Mouse (Mus musculus) heart, embryonic 14.5 days (tissue): ENCODE results near the gene Eif4g3. TPM values are rescaled to one million over a fixed set of nuclear protein-coding genes. Genes with fewer than 3 reads are reported as not detected.

Experiments used
- ATAC-seq: fragments of 200-750 bp; cut with Nextera tagmentation; 2 replicates; pipeline ENCODE4 v1.8.0; 2017; ENCODE audit warnings: low read depth, moderate TSS enrichment; ENCODE audit not compliant: insufficient number of reproducible peaks, insufficient read depth, low FRiP score
- H3K27ac ChIP-seq, 2 experiments: fragments of 200-500 bp in 1 of 2; fragments of 300-500 bp in 1 of 2; sonication (generic) in 1 of 2; replicated peaks in 1 of 2; 2 replicates each; pipeline ENCODE4 v1.5.1; 2012 to 2014; ENCODE audit warnings: low read depth in 2 of 2, low read length in 2 of 2, control low read depth in 1 of 2, mild to moderate bottlenecking in 1 of 2, mixed read lengths in 1 of 2; ENCODE audit not compliant: control insufficient read depth in 1 of 2, insufficient read depth in 1 of 2
- H3K27me3 ChIP-seq: fragments of 300-500 bp; sonication (generic); 2 replicates; pipeline ENCODE4 v1.6.1; 2014; ENCODE audit warnings: mild to moderate bottlenecking, low read length, control low read depth; ENCODE audit not compliant: control insufficient read depth, insufficient read depth
- H3K36me3 ChIP-seq: fragments of 300-500 bp; sonication (generic); 2 replicates; pipeline ENCODE4 v1.6.1; 2014; ENCODE audit warnings: mild to moderate bottlenecking, control low read depth, low read length, mixed read lengths; ENCODE audit not compliant: control insufficient read depth, insufficient read depth
- H3K4me1 ChIP-seq, 2 experiments: fragments of 200-500 bp in 1 of 2; fragments of 300-500 bp in 1 of 2; sonication (generic) in 1 of 2; 2 replicates each; pipeline ENCODE4 v1.6.1; 2012 to 2014; ENCODE audit warnings: low read length in 2 of 2, control low read depth in 1 of 2, mixed read lengths in 1 of 2; ENCODE audit not compliant: control insufficient read depth in 2 of 2, insufficient read depth in 2 of 2
- H3K4me2 ChIP-seq: fragments of 300-500 bp; sonication (generic); 2 replicates; pipeline ENCODE4 v1.6.1; 2014; ENCODE audit warnings: mild to moderate bottlenecking, low read length
- H3K4me3 ChIP-seq, 2 experiments: fragments of 200-500 bp in 1 of 2; fragments of 300-500 bp in 1 of 2; sonication (generic) in 1 of 2; 2 replicates each; pipeline ENCODE4 v1.5.1; 2012 to 2014; ENCODE audit warnings: low read length in 2 of 2, mild to moderate bottlenecking in 2 of 2, control low read depth in 1 of 2, low read depth in 1 of 2, moderate library complexity in 1 of 2; ENCODE audit not compliant: control insufficient read depth in 1 of 2, insufficient read depth in 1 of 2
- H3K9ac ChIP-seq: fragments of 300-500 bp; sonication (generic); 2 replicates; pipeline ENCODE4 v1.6.1; 2014; ENCODE audit warnings: mild to moderate bottlenecking, low read length
- H3K9me3 ChIP-seq: fragments of 300-500 bp; sonication (generic); 2 replicates; pipeline ENCODE4 v1.6.1; 2016; ENCODE audit warnings: low read length, control low read depth; ENCODE audit not compliant: control insufficient read depth
- WGBS: fragments of 180-500 bp; shearing (Covaris S2); extraction: QIAGEN DNeasy Blood & Tissue Kit; methylation state at CpG from one replicate; pipeline ENCODE4 v1.1.7; 2014; 5-methylcytosine and 5-hydroxymethylcytosine counted together
- polyA plus RNA-seq: library from polyadenylated mRNA; unstranded; fragments of >200 nt; fragmentation: Nextera tagmentation; extraction: Ambion mirVana; gene quantifications from 2 replicates; pipeline ENCODE4 v1.2.1, GENCODE M21; 2014

Gene Eif4g3
- polyA plus RNA-seq, result 24.9 and 25.1 TPM in 2 replicates

GRCm38 (mm10) chr4:137992890-137993289 is at the start of gene Eif4g3:
TSS of gene Eif4g3 (plus strand) at chr4:137993022.
- Histone ChIP-seq H3K4me3 (peak within 1 kb of the TSS; percentile 87 to 98), H3K4me1 (peaks cover 16 to 26% of the 10 kb centered on the region in 2 experiments), H3K9ac (peak within 1 kb of the TSS; percentile 99), H3K4me2 (peak within 1 kb of the TSS; percentile 85), H3K9me3 (no peaks in the 10 kb centered on the region), H3K36me3 (peaks cover 8% of the 10 kb centered on the region), H3K27me3 (no peaks in the 10 kb centered on the region), H3K27ac (peak within 1 kb of the TSS; percentile 84 to 88)
- no peak; the same call in 1 of the 2 replicates for ATAC-seq
- 2% methylated on average over 39 of the region's 39 CpGs for WGBS

DNA sequence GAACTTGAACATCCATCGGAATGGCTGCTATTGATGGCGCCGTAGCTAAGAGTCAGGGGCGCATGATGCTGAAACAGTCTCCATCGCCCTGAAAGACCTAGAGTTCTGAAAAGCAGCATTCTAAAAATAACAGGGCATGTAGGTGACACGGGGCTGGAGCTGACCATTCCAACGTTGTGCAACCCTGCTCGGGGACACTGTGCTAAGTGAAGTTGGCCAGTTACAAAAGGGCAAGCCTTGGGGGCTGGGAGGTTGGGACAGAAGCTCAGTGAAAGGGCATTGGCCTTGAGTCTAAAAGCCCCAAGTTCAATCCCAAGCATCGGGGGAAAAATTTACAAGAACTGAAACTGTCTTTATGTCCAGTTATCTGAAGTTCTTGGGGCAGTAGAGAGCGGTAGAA is 49.3 kb upstream of the Eif4g3 start:
- Histone ChIP-seq H3K4me3 (no peak overlapping the region), H3K9me3 (no peaks in the 10 kb centered on the region), H3K27ac (no peak overlapping the region), H3K4me1 (0 out of 4 replicates have a peak, but pooled peaks cover 0 to 4% of the 10 kb centered on the region in 2 experiments), H3K4me2 (no peak overlapping the region), H3K9ac (no peak overlapping the region), H3K27me3 (no peaks in the 10 kb centered on the region), H3K36me3 (peaks cover 86% of the 10 kb centered on the region)
- 67% methylated on average over 10 of the region's 10 CpGs for WGBS
- ATAC-seq, result no peak

GRCm38 (mm10) chr4:137945376-137945775 is 47.4 kb upstream of the Eif4g3 start:
- no peak overlapping the region for H3K27ac ChIP-seq
- no peaks in the 10 kb centered on the region for H3K9me3 ChIP-seq
- 0 out of 4 replicates have a peak, but pooled peaks cover 0 to 4% of the 10 kb centered on the region in 2 experiments for H3K4me1 ChIP-seq
- H3K4me2 ChIP-seq, result no peak overlapping the region
- no peak overlapping the region for H3K9ac ChIP-seq
- no peak for ATAC-seq
- H3K36me3 ChIP-seq, result peaks cover 85% of the 10 kb centered on the region
- 68% methylated on average over 4 of the region's 4 CpGs for WGBS
- H3K27me3 ChIP-seq, result no peaks in the 10 kb centered on the region
- no peak overlapping the region for H3K4me3 ChIP-seq

- WGBS, result 77% methylated on average over 9 of the region's 11 CpGs
- no peak for ATAC-seq
- H3K4me2 ChIP-seq, result no peak overlapping the region
- H3K36me3 ChIP-seq, result peaks cover 80% of the 10 kb centered on the region
- no peaks in the 10 kb centered on the region for H3K27me3 ChIP-seq
- H3K27ac ChIP-seq, result no peak overlapping the region
- no peak overlapping the region for H3K9ac ChIP-seq
- no peak overlapping the region for H3K4me3 ChIP-seq
- H3K4me1 ChIP-seq, result 0 out of 4 replicates have a peak, but pooled peaks cover 0 to 4% of the 10 kb centered on the region in 2 experiments
- H3K9me3 ChIP-seq, result no peaks in the 10 kb centered on the region
Observed at GRCm38 (mm10) chr4:137946419-137946818, 46.4 kb upstream of the Eif4g3 start.

DNA sequence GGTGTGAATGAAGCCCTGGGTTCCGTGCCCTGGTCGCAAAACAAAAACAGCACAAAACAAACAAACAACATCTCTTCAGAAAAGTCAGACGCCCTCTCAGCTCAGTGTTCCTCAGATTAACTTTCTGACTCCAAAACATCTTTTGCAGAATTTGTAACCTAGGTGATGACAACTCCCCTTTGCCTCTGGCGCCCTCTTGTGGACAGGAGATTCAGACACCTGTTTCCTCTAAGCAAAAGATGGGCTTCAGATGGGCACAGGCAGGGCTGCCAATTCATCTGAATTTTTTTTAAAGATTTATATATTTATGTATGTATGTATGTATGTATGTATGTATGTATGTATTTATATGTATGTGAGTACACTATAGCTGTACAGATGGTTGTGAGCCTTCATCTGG is 40.0 kb upstream of the Eif4g3 start:
- ATAC-seq, result no peak
- H3K4me3 ChIP-seq, result no peak overlapping the region
- peaks cover 71% of the 10 kb centered on the region for H3K36me3 ChIP-seq
- WGBS, result 40% methylated on average over 4 of the region's 4 CpGs
- H3K4me1 ChIP-seq, result peaks cover 0 to 7% of the 10 kb centered on the region in 2 experiments; a peak in 1 of 4 replicates
- no peaks in the 10 kb centered on the region for H3K27me3 ChIP-seq
- no peaks in the 10 kb centered on the region for H3K9me3 ChIP-seq
- no peak overlapping the region for H3K9ac ChIP-seq
- H3K27ac ChIP-seq, result no peak overlapping the region
- no peak overlapping the region for H3K4me2 ChIP-seq

- Histone ChIP-seq H3K36me3 (peaks cover 69% of the 10 kb centered on the region), H3K27ac (no peak overlapping the region), H3K9ac (no peak overlapping the region), H3K9me3 (no peaks in the 10 kb centered on the region), H3K4me1 (peaks cover 0 to 7% of the 10 kb centered on the region in 2 experiments; a peak in 1 of 4 replicates), H3K27me3 (no peaks in the 10 kb centered on the region), H3K4me2 (no peak overlapping the region), H3K4me3 (no peak overlapping the region)
- no peak for ATAC-seq
- 74% methylated on average over 2 of the region's 2 CpGs for WGBS
Observed at GRCm38 (mm10) chr4:137954184-137954583, 38.6 kb upstream of the Eif4g3 start.

DNA sequence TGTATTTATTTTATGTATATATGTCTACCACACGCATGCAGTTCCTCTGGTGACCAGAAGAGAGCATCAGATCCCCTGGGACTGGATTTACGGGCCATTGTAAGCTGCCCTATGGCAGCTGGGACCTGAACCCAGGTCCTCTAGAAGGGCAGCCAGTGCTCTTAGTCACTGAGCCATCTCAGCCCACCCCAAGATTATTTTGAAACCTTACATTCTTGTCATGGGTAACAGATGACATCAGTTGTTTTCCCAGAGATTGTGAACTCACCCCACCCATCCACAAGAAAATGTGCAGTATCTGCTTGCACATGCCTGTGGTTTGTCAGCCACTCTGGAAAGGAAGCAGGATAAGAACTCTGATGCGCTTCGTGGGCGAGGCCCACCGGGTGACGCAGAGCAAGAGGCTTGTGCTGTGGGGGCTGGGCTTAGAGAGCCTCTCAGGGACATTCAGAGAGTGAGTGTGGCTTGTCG is 37.9 kb upstream of the Eif4g3 start:
- Histone ChIP-seq H3K9me3 (no peaks in the 10 kb centered on the region), H3K9ac (no peak overlapping the region), H3K36me3 (peaks cover 69% of the 10 kb centered on the region), H3K4me1 (peaks cover 0 to 7% of the 10 kb centered on the region in 2 experiments; a peak in 1 of 4 replicates), H3K4me3 (no peak overlapping the region), H3K27me3 (no peaks in the 10 kb centered on the region), H3K27ac (no peak overlapping the region), H3K4me2 (no peak overlapping the region)
- 28% methylated on average over 8 of the region's 8 CpGs for WGBS
- peak; percentile 55 for ATAC-seq

DNA sequence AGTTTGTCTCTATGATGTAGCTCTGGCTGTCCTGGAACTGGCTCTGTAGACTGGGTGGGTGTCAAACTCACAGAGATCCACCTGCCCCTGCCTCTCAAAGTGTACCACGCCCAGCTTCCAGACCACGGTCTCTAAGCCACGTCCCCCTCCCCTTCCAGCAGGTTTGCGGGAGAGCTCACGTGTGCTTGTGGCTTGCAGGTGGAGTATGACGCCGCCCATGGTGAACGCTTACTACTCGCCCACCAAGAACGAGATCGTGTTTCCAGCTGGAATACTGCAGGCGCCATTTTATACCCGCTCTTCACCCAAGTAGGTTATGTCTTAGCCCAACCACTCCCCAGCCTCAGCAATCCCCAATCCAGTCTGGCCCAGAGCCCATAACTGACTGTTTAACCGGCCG is 36.6 kb upstream of the Eif4g3 start:
- H3K9me3 ChIP-seq, result no peaks in the 10 kb centered on the region
- no peaks in the 10 kb centered on the region for H3K27me3 ChIP-seq
- no peak for ATAC-seq
- H3K4me1 ChIP-seq, result peaks cover 5 to 13% of the 10 kb centered on the region in 2 experiments
- H3K9ac ChIP-seq, result no peak overlapping the region
- H3K4me2 ChIP-seq, result no peak overlapping the region
- H3K27ac ChIP-seq, result no peak overlapping the region
- peaks cover 66% of the 10 kb centered on the region for H3K36me3 ChIP-seq
- no peak overlapping the region for H3K4me3 ChIP-seq
- 95% methylated on average over 15 of the region's 15 CpGs for WGBS
